Mouse (Mus musculus): ENCODE data around the gene Dcaf5. TPM values are rescaled to one million over a fixed set of nuclear protein-coding genes. Genes with fewer than 3 reads are reported as not detected.
"Not testable (repeated sequence)": the region's sequence is repeated elsewhere in the genome, so short reads cannot be mapped to it uniquely, and the experiment has no call there.

Dcaf5 gene
- 10 to 100 TPM; 31.0 to 34.1 TPM for total RNA-seq (2021)
- long read RNA-seq, experiment 1, full-length matches to known transcripts, result 4 of 13 reads
- long read RNA-seq, experiment 1, partial matches to known transcripts, result 1 of 13 reads
- long read RNA-seq, experiment 1, other reads (novel, unspliced or antisense), result 8 of 13 reads
- long read RNA-seq, experiment 2, full-length matches to known transcripts, result 4 of 13 reads
- long read RNA-seq, experiment 2, partial matches to known transcripts, result 3 of 13 reads
- long read RNA-seq, experiment 2, other reads (novel, unspliced or antisense), result 6 of 13 reads

- intact Hi-C loops (cut with DNase I), result no loop called here
- peak; percentile 77 to 83 for DNase-seq
Observed at GRCm38 (mm10) chr12:80436336-80436976, at the start of gene Dcaf5. Gene Dcaf5 (minus strand): TSS chr12:80436601.

- DNase-seq, result no peak
- intact Hi-C loops (cut with DNase I), result loop anchor here (5.0 kb wide), 1 partner anchor 326 kb away; no protein-coding TSS in a partner anchor
Observed at GRCm38 (mm10) chr12:80483397-80483796, 47.0 kb upstream of the Dcaf5 start.

- DNase-seq, result no peak
- intact Hi-C loops (cut with DNase I), result loop anchor here (5.0 kb wide), 1 partner anchor 323 kb away; no protein-coding TSS in a partner anchor
Observed at GRCm38 (mm10) chr12:80479986-80480385, 43.6 kb upstream of the Dcaf5 start.

- intact Hi-C loops (cut with DNase I), result no loop called here
- DNase-seq, result no peak
Observed at GRCm38 (mm10) chr12:80473731-80474130, 37.3 kb upstream of the Dcaf5 start.

- peak in 1 of 2 experiments; percentile 12 for DNase-seq
- intact Hi-C loops (cut with DNase I), result no loop called here
Observed at GRCm38 (mm10) chr12:80471926-80472325, 35.5 kb upstream of the Dcaf5 start.

- intact Hi-C loops (cut with DNase I), result no loop called here
- peak in 1 of 2 experiments; percentile 31 for DNase-seq
Observed at GRCm38 (mm10) chr12:80470206-80470605, 33.8 kb upstream of the Dcaf5 start.

- peak; percentile 10 to 29 for DNase-seq
- intact Hi-C loops (cut with DNase I), result no loop called here
Observed at GRCm38 (mm10) chr12:80463666-80464269, 27.4 kb upstream of the Dcaf5 start.

- peak; percentile 89 to 92 for DNase-seq
- intact Hi-C loops (cut with DNase I), result no loop called here
Observed at GRCm38 (mm10) chr12:80462942-80463651, 26.7 kb upstream of the Dcaf5 start, which contains the start of gene Exd2. Gene Exd2 (plus strand): TSS chr12:80463095.

GRCm38 (mm10) chr12:80462292-80462896, 26.0 kb upstream of the Dcaf5 start:
- DNase-seq; intact Hi-C loops (cut with DNase I): not testable (repeated sequence)

- intact Hi-C loops (cut with DNase I), result no loop called here
- DNase-seq, result no peak
Observed at GRCm38 (mm10) chr12:80458033-80458432, 21.6 kb upstream of the Dcaf5 start.

- intact Hi-C loops (cut with DNase I), result no loop called here
- DNase-seq, result no peak
Observed at GRCm38 (mm10) chr12:80453506-80453905, 17.1 kb upstream of the Dcaf5 start.

GRCm38 (mm10) chr12:80444525-80445109, 8.2 kb upstream of the Dcaf5 start:
- DNase-seq, result no peak
- intact Hi-C loops (cut with DNase I), result no loop called here

GRCm38 (mm10) chr12:80440957-80441356, 4.6 kb upstream of the Dcaf5 start:
- DNase-seq, result peak in 1 of 2 experiments; percentile 40
- intact Hi-C loops (cut with DNase I), result no loop called here

- DNase-seq, result no peak
- intact Hi-C loops (cut with DNase I), result no loop called here
Observed at GRCm38 (mm10) chr12:80437051-80437675, 762 bp upstream of the Dcaf5 start.

- intact Hi-C loops (cut with DNase I), result no loop called here
- no peak for DNase-seq
Observed at GRCm38 (mm10) chr12:80435887-80436286, 514 bp downstream of the Dcaf5 start.

- intact Hi-C loops (cut with DNase I), result no loop called here
- DNase-seq, result peak; percentile 74 to 76
Observed at GRCm38 (mm10) chr12:80434961-80435691, 1.3 kb downstream of the Dcaf5 start.

GRCm38 (mm10) chr12:80434601-80434960, 1.8 kb downstream of the Dcaf5 start:
- intact Hi-C loops (cut with DNase I), result no loop called here
- DNase-seq, result no peak

- intact Hi-C loops (cut with DNase I), result no loop called here
- no peak for DNase-seq
Observed at GRCm38 (mm10) chr12:80433266-80433665, 3.1 kb downstream of the Dcaf5 start.

GRCm38 (mm10) chr12:80427683-80428082, 8.7 kb downstream of the Dcaf5 start:
- intact Hi-C loops (cut with DNase I), result no loop called here

More at GRCm38 (mm10) chr12:80427683-80428082, 8.7 kb downstream of the Dcaf5 start:
- peak in 1 of 2 experiments; percentile 15 for DNase-seq
